Mouse (Mus musculus): ENCODE data around the gene Lmnb2.
A peak's percentile ranks its signal among the peaks of the same experiment; 100 is the strongest.

Gene Lmnb2

GRCm38 (mm10) chr10:80946684-80947437 lies 28.8 kb upstream of the Lmnb2 start:
- DNase-seq (ENCODE audit: low read depth, low spot score) = peak; percentile 76

GRCm38 (mm10) chr10:80944231-80944630 lies 26.2 kb upstream of the Lmnb2 start:
- no peak for DNase-seq (ENCODE audit: low read depth, low spot score)

GRCm38 (mm10) chr10:80943701-80944100 lies 25.7 kb upstream of the Lmnb2 start:
- no peak for DNase-seq (ENCODE audit: low read depth, low spot score)

- DNase-seq (ENCODE audit: low read depth, low spot score) = no peak
Measured at GRCm38 (mm10) chr10:80942919-80943318, 24.9 kb upstream of the Lmnb2 start.

GRCm38 (mm10) chr10:80940988-80941347 lies 22.9 kb upstream of the Lmnb2 start:
- DNase-seq (ENCODE audit: low read depth, low spot score) = no peak

GRCm38 (mm10) chr10:80940320-80940987 lies 22.4 kb upstream of the Lmnb2 start:
- peak; percentile 92 for DNase-seq (ENCODE audit: low read depth, low spot score)

GRCm38 (mm10) chr10:80939671-80940070 lies 21.6 kb upstream of the Lmnb2 start:
- peak; percentile 95 for DNase-seq (ENCODE audit: low read depth, low spot score)

- DNase-seq (ENCODE audit: low read depth, low spot score) = no peak
Measured at GRCm38 (mm10) chr10:80938831-80939550, 20.9 kb upstream of the Lmnb2 start.

- no peak for DNase-seq (ENCODE audit: low read depth, low spot score)
Measured at GRCm38 (mm10) chr10:80937646-80938045, 19.6 kb upstream of the Lmnb2 start.

GRCm38 (mm10) chr10:80936810-80937164 lies 18.7 kb upstream of the Lmnb2 start:
- DNase-seq (ENCODE audit: low read depth, low spot score) = no peak

- no peak for DNase-seq (ENCODE audit: low read depth, low spot score)
Measured at GRCm38 (mm10) chr10:80936135-80936809, 18.2 kb upstream of the Lmnb2 start.

GRCm38 (mm10) chr10:80935698-80936097 lies 17.7 kb upstream of the Lmnb2 start:
- no peak for DNase-seq (ENCODE audit: low read depth, low spot score)

GRCm38 (mm10) chr10:80935241-80935640 lies 17.2 kb upstream of the Lmnb2 start:
- DNase-seq (ENCODE audit: low read depth, low spot score) = no peak

- DNase-seq (ENCODE audit: low read depth, low spot score) = no peak
Measured at GRCm38 (mm10) chr10:80934136-80934985, 16.3 kb upstream of the Lmnb2 start.

- peak; percentile 58 for DNase-seq (ENCODE audit: low read depth, low spot score)
Measured at GRCm38 (mm10) chr10:80933421-80933979, 15.5 kb upstream of the Lmnb2 start.

GRCm38 (mm10) chr10:80932700-80933420 lies 14.8 kb upstream of the Lmnb2 start:
- DNase-seq (ENCODE audit: low read depth, low spot score) = no peak

GRCm38 (mm10) chr10:80932206-80932605 lies 14.2 kb upstream of the Lmnb2 start:
- DNase-seq (ENCODE audit: low read depth, low spot score) = peak; percentile 78

GRCm38 (mm10) chr10:80931695-80932094 lies 13.7 kb upstream of the Lmnb2 start:
- peak; percentile 74 for DNase-seq (ENCODE audit: low read depth, low spot score)

- DNase-seq (ENCODE audit: low read depth, low spot score) = no peak
Measured at GRCm38 (mm10) chr10:80931153-80931671, 13.2 kb upstream of the Lmnb2 start.
